Mouse (Mus musculus): ENCODE measurements at regions not wholly inside any gene's neighbourhood (a gene's known extent, or its start where the extent isn't known, plus 50 kb on each side); places are given as distances from the start of the nearest gene placed in this dataset.

GRCm38 (mm10) chr1:19528871-19529270 is 320.2 kb downstream of the Tfap2b start:
- ATAC-seq (ENCODE audit: low FRiP score): no peak
- no peaks in the 10 kb centered on the region for H3K36me3 ChIP-seq
- H3K4me1 ChIP-seq: no peaks in the 10 kb centered on the region
- H3K9ac ChIP-seq (replicated peaks): no peak overlapping the region
- no peak overlapping the region for H3K4me2 ChIP-seq
- WGBS: 91% methylated on average over 1 of the region's 1 CpGs
- no peaks in the 10 kb centered on the region for H3K9me3 ChIP-seq (replicated peaks)
- H3K27ac ChIP-seq (replicated peaks): no peak overlapping the region
- H3K4me3 ChIP-seq (replicated peaks): no peak overlapping the region
- no peaks in the 10 kb centered on the region for H3K27me3 ChIP-seq (replicated peaks)

DNA sequence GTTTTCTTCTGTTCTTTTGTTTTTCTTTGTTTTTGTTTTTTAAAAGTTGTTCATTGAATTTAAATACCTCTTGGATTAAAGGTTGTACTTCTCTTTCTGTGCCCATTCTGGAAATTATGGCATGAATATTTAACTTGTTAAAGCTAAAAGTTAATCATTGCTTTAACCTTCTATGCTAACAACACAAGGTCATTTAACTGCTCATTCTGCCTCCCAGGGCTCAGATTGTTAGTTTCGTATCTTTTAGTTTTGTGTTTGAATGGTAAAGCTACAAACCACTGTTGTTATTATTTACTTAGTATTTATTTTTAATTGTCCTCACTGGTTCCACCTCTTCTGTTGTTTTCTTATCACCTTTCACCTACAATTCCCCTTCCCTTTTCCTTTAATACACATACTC is 322.7 kb downstream of the Tfap2b start:
- WGBS: 72% methylated on average over 1 of the region's 1 CpGs
- H3K4me1 ChIP-seq: no peaks in the 10 kb centered on the region
- no peaks in the 10 kb centered on the region for H3K36me3 ChIP-seq
- no peak overlapping the region for H3K4me3 ChIP-seq (replicated peaks)
- no peak overlapping the region for H3K9ac ChIP-seq (replicated peaks)
- H3K4me2 ChIP-seq: no peak overlapping the region
- no peaks in the 10 kb centered on the region for H3K27me3 ChIP-seq (replicated peaks)
- ATAC-seq (ENCODE audit: low FRiP score): no peak
- H3K27ac ChIP-seq (replicated peaks): no peak overlapping the region
- no peaks in the 10 kb centered on the region for H3K9me3 ChIP-seq (replicated peaks)

GRCm38 (mm10) chr1:19534990-19535389 is 326.3 kb downstream of the Tfap2b start:
- Histone ChIP-seq H3K9ac (replicated peaks) (no peak overlapping the region), H3K4me1 (no peaks in the 10 kb centered on the region), H3K36me3 (no peaks in the 10 kb centered on the region), H3K4me2 (no peak overlapping the region), H3K27ac (replicated peaks) (no peak overlapping the region), H3K9me3 (replicated peaks) (no peaks in the 10 kb centered on the region), H3K4me3 (replicated peaks) (no peak overlapping the region), H3K27me3 (replicated peaks) (no peaks in the 10 kb centered on the region)
- WGBS: 31% methylated on average over 2 of the region's 2 CpGs
- no peak for ATAC-seq (ENCODE audit: low FRiP score)

DNA sequence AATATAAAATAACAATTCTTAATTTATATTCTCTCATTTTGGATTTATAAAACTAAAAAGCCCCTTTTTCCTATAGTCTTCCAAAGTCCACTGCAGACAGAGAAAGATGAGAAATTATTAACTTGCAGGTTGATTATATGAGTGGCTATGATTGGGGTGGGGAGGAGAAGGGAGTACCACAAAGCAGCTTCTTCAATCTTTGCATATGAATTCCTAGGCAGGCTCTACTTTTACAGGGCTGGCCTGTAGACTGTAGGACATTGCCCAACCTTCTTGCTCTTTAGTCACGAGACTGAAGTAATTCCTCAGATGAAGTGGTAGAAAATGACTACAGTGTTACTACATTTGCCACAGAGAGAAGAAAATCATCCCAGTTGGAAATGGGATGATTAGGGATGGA is 334.3 kb downstream of the Tfap2b start:
- Histone ChIP-seq H3K36me3 (no peaks in the 10 kb centered on the region), H3K27ac (replicated peaks) (no peak overlapping the region), H3K9me3 (replicated peaks) (no peaks in the 10 kb centered on the region), H3K4me1 (no peaks in the 10 kb centered on the region), H3K9ac (replicated peaks) (no peak overlapping the region), H3K4me3 (replicated peaks) (no peak overlapping the region), H3K27me3 (replicated peaks) (no peaks in the 10 kb centered on the region), H3K4me2 (no peak overlapping the region)
- WGBS: 76% methylated on average over 1 of the region's 1 CpGs
- no peak for ATAC-seq (ENCODE audit: low FRiP score)

GRCm38 (mm10) chr1:19565755-19566154 is 357.0 kb downstream of the Tfap2b start:
- H3K4me1 ChIP-seq: no peaks in the 10 kb centered on the region
- H3K4me2 ChIP-seq: no peak overlapping the region
- 78% methylated on average over 3 of the region's 3 CpGs for WGBS
- H3K9ac ChIP-seq (replicated peaks): no peak overlapping the region
- no peaks in the 10 kb centered on the region for H3K9me3 ChIP-seq (replicated peaks)
- H3K27ac ChIP-seq (replicated peaks): no peak overlapping the region
- H3K36me3 ChIP-seq: no peaks in the 10 kb centered on the region
- no peak overlapping the region for H3K4me3 ChIP-seq (replicated peaks)
- ATAC-seq (ENCODE audit: low FRiP score): no peak
- H3K27me3 ChIP-seq (replicated peaks): no peaks in the 10 kb centered on the region

- Histone ChIP-seq H3K4me1 (no peaks in the 10 kb centered on the region), H3K4me2 (no peak overlapping the region), H3K36me3 (no peaks in the 10 kb centered on the region), H3K27me3 (replicated peaks) (no peaks in the 10 kb centered on the region), H3K9me3 (replicated peaks) (no peaks in the 10 kb centered on the region), H3K9ac (replicated peaks) (no peak overlapping the region), H3K27ac (replicated peaks) (no peak overlapping the region), H3K4me3 (replicated peaks) (no peak overlapping the region)
- ATAC-seq (ENCODE audit: low FRiP score): no peak
- WGBS: 71% methylated on average over 12 of the region's 12 CpGs
Observed at GRCm38 (mm10) chr1:19583071-19584034, 374.6 kb downstream of the Tfap2b start.

GRCm38 (mm10) chr1:19605506-19605905 is 396.8 kb downstream of the Tfap2b start:
- 68% methylated on average over 7 of the region's 7 CpGs for WGBS
- ATAC-seq (ENCODE audit: low FRiP score): no peak
- no peak overlapping the region for H3K27ac ChIP-seq (replicated peaks)
- H3K9ac ChIP-seq (replicated peaks): no peak overlapping the region
- no peaks in the 10 kb centered on the region for H3K36me3 ChIP-seq
- no peaks in the 10 kb centered on the region for H3K27me3 ChIP-seq (replicated peaks)
- no peak overlapping the region for H3K4me2 ChIP-seq
- no peaks in the 10 kb centered on the region for H3K4me1 ChIP-seq
- H3K4me3 ChIP-seq (replicated peaks): no peak overlapping the region
- no peaks in the 10 kb centered on the region for H3K9me3 ChIP-seq (replicated peaks)

DNA sequence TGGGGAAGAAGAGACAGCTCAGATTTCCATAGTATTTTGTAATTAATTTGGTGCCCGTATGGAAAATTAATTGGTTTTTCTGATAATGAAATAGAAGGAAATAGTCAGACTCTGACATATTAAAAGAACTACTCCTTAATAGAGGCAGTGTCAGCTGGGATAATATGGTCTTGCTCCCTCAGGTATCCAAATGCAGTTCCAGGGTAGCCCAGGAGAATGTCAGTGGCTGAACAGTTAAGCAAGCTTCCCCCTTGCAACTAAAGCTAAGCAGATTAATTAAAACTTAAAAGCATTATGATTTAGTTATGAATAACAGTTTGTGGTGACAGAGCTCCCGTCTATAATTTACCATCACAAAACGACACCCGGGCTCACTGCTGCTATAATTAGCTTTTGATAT is 407.0 kb downstream of the Tfap2b start:
- Histone ChIP-seq H3K9me3 (replicated peaks) (no peaks in the 10 kb centered on the region), H3K4me1 (no peaks in the 10 kb centered on the region), H3K4me2 (no peak overlapping the region), H3K27ac (replicated peaks) (no peak overlapping the region), H3K36me3 (no peaks in the 10 kb centered on the region), H3K4me3 (replicated peaks) (no peak overlapping the region), H3K9ac (replicated peaks) (no peak overlapping the region), H3K27me3 (replicated peaks) (no peaks in the 10 kb centered on the region)
- 47% methylated on average over 4 of the region's 4 CpGs for WGBS
- no peak for ATAC-seq (ENCODE audit: low FRiP score)

DNA sequence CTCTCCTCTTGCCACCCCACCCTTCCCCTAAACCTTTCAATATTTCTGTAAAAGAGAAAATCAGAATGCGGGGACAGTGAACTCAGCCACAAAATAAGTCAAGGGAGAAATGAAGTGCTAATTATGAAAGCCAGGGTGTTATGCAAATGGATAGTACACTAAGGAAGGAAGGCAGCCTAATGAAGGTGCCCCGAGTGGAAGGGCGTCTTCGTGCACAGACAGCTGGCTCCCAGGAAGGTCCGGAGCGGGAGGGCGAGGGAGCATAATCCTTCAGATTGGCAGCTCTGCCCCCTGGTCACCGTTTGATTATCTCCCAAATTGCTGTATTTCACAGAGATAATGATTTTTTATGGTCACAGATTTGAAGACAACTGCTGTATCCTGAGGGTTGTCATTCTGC is 430.4 kb downstream of the Tfap2b start:
- no peaks in the 10 kb centered on the region for H3K27me3 ChIP-seq (replicated peaks)
- no peaks in the 10 kb centered on the region for H3K9me3 ChIP-seq (replicated peaks)
- H3K9ac ChIP-seq (replicated peaks): no peak overlapping the region
- H3K4me3 ChIP-seq (replicated peaks): no peak overlapping the region
- no peak overlapping the region for H3K4me2 ChIP-seq
- no peaks in the 10 kb centered on the region for H3K36me3 ChIP-seq
- 57% methylated on average over 8 of the region's 8 CpGs for WGBS
- H3K27ac ChIP-seq (replicated peaks): no peak overlapping the region
- no peaks in the 10 kb centered on the region for H3K4me1 ChIP-seq
- ATAC-seq (ENCODE audit: low FRiP score): no peak

DNA sequence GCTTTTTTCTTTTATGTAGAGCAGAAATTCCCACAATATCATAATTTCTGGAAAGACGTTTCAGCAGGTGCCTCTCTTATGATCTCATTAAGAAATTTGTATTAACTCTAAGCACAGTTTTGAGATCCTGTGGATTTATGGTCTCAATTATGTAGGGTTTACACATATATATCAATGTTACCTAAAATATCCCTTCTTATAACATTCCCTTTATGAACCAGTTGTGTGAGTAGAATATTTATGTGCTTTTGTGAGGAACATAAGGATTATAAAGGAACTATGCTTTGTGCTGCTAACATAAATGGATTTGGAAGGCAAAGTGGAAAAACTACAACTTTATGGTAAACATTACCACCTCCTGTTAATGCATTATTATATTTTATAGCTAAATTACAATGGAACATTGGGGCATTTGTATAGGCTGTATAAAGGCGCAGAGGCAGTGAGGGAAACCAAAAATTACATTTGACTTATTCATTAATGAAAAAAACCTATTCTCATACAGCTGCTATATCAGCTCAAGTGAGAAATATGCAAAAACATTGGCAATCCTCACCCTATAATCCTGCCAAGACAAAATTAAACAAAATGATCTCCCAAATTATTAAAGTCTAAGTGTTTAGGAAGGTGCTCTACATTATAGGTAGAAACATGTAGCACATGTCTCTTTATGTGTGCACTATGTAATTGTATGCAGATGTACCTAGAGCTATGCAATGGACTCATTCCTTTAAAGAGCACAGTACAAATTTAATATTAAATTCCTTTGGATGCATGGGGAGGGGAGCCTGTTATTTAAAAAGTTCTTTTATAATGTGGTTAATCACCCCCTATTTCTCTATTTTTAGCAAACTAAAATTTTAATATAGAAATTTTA is 439.2 kb downstream of the Tfap2b start:
- no peak overlapping the region for H3K27ac ChIP-seq (replicated peaks)
- no peaks in the 10 kb centered on the region for H3K4me1 ChIP-seq
- ATAC-seq (ENCODE audit: low FRiP score): no peak
- H3K9ac ChIP-seq (replicated peaks): no peak overlapping the region
- no peak overlapping the region for H3K4me2 ChIP-seq
- no peaks in the 10 kb centered on the region for H3K9me3 ChIP-seq (replicated peaks)
- H3K4me3 ChIP-seq (replicated peaks): no peak overlapping the region
- no peaks in the 10 kb centered on the region for H3K27me3 ChIP-seq (replicated peaks)
- WGBS: 70% methylated on average over 2 of the region's 2 CpGs
- no peaks in the 10 kb centered on the region for H3K36me3 ChIP-seq

DNA sequence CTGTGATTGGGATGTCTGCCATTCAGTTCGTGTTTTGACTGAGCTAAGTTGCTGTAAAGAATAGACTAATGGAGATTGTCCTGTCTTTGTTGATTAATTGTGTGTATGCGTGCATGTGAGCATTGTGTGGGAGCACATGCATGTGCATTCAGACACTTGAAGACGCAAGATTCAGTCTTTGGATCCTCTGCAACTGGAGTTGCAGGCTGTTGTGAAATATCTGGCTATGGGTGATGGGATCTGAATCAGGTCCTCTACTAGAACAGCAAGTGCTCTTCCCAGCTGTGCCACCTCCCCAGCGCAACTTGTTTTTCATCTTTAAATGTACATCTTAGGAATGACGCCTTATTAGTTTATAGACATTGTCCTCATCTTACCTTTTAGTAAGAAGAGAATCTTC is 453.4 kb downstream of the Tfap2b start:
- Histone ChIP-seq H3K9me3 (replicated peaks) (no peaks in the 10 kb centered on the region), H3K4me1 (no peaks in the 10 kb centered on the region), H3K4me2 (no peak overlapping the region), H3K36me3 (no peaks in the 10 kb centered on the region), H3K4me3 (replicated peaks) (no peak overlapping the region), H3K27ac (replicated peaks) (no peak overlapping the region), H3K27me3 (replicated peaks) (no peaks in the 10 kb centered on the region), H3K9ac (replicated peaks) (no peak overlapping the region)
- no peak for ATAC-seq (ENCODE audit: low FRiP score)
- WGBS: 90% methylated on average over 5 of the region's 5 CpGs

- Histone ChIP-seq H3K36me3 (no peaks in the 10 kb centered on the region), H3K4me3 (replicated peaks) (no peak overlapping the region), H3K4me2 (no peak overlapping the region), H3K4me1 (no peaks in the 10 kb centered on the region), H3K27me3 (replicated peaks) (no peaks in the 10 kb centered on the region), H3K27ac (replicated peaks) (no peak overlapping the region), H3K9me3 (replicated peaks) (no peaks in the 10 kb centered on the region), H3K9ac (replicated peaks) (no peak overlapping the region)
- 98% methylated on average over 2 of the region's 2 CpGs for WGBS
- ATAC-seq (ENCODE audit: low FRiP score): no peak
Observed at GRCm38 (mm10) chr1:19662779-19663178, 454.1 kb downstream of the Tfap2b start.

Measured in neural tube, embryonic 15.5 days (tissue).